Mouse (Mus musculus): ENCODE data around the gene Ppia. TPM values are rescaled to one million over a fixed set of nuclear protein-coding genes. Genes with fewer than 3 reads are reported as not detected.
"Not testable (repeated sequence)": the region's sequence is repeated elsewhere in the genome, so short reads cannot be mapped to it uniquely, and the experiment has no call there.

Gene Ppia
- 1,642 and 2,027 TPM in 2 replicates for total RNA-seq (2014; fragmentation: Nextera tagmentation)
- total RNA-seq (2017): 3,073 and 3,673 TPM in 2 replicates
- polyA plus RNA-seq (2012): 182 and 196 TPM in 2 replicates

GRCm38 (mm10) chr11:6414751-6415550, at the start of gene Ppia:
TSS of gene Ppia (plus strand) at chr11:6415443.
- Histone ChIP-seq H3K27me3 (ENCODE audit: insufficient read depth, low read length) (no peaks in the 10 kb centered on the region), H3K36me3 (replicated peaks) (peaks cover 28% of the 10 kb centered on the region), H3K9me3 (replicated peaks) (no peaks in the 10 kb centered on the region), H3K4me1 (ENCODE audit: insufficient read depth, low read depth, low read length) (peaks cover 41% of the 10 kb centered on the region), H3K4me3 (ENCODE audit: low read depth, low read length) (peak within 1 kb of the TSS; percentile 83)
- DNase-seq (ENCODE audit: low spot score) (peak; percentile 52), ATAC-seq (ENCODE audit: extremely low read depth, insufficient number of reproducible peaks, low FRiP score, poor library complexity, severe bottlenecking) (0 out of 2 replicates have a peak, but pooled peaks have one; percentile 18)
- TF ChIP-seq CTCF (IDR thresholded peaks at IDR 0.05; ENCODE audit: low read depth, low read length): no peak
- TF ChIP-seq POLR2AphosphoS5 (IDR thresholded peaks at IDR 0.05; ENCODE audit: insufficient replicate concordance, low read depth, low read length): no peak
- TF ChIP-seq GATA2 (IDR thresholded peaks at IDR 0.05; ENCODE audit: borderline replicate concordance, low read depth, low read length): no peak
- TF ChIP-seq TAL1 (conservative IDR thresholded peaks at IDR 0.05; ENCODE audit: low read depth, low read length): no peak
- TF ChIP-seq GATA1 (IDR thresholded peaks at IDR 0.05; ENCODE audit: borderline replicate concordance, low read length): no peak

- H3K27me3 ChIP-seq (ENCODE audit: insufficient read depth, low read length): peaks cover 5% of the 10 kb centered on the region; the same call in 1 of the 2 replicates
- DNase-seq (ENCODE audit: low spot score) (peak; percentile 72), ATAC-seq (ENCODE audit: extremely low read depth, insufficient number of reproducible peaks, low FRiP score, poor library complexity, severe bottlenecking) (peak; percentile 70)
- TF ChIP-seq GATA2 (IDR thresholded peaks at IDR 0.05; ENCODE audit: borderline replicate concordance, low read depth, low read length) (no peak), TAL1 (conservative IDR thresholded peaks at IDR 0.05; ENCODE audit: low read depth, low read length) (no peak), POLR2AphosphoS5 (IDR thresholded peaks at IDR 0.05; ENCODE audit: insufficient replicate concordance, low read depth, low read length) (no peak), CTCF (IDR thresholded peaks at IDR 0.05; ENCODE audit: low read depth, low read length) (peak; percentile 35; the same call in 1 of the 2 replicates)
- H3K4me3 ChIP-seq (ENCODE audit: low read depth, low read length): peak overlapping the region; percentile 42; the same call in 1 of the 2 replicates
- no peaks in the 10 kb centered on the region for H3K9me3 ChIP-seq (replicated peaks)
- H3K36me3 ChIP-seq (replicated peaks): no peaks in the 10 kb centered on the region
- H3K4me1 ChIP-seq (ENCODE audit: insufficient read depth, low read depth, low read length): peaks cover 13% of the 10 kb centered on the region
These were observed 49.4 kb upstream of the Ppia start for GRCm38 (mm10) chr11:6365885-6366284.

GRCm38 (mm10) chr11:6366434-6366833, 48.8 kb upstream of the Ppia start:
- H3K4me3 ChIP-seq (ENCODE audit: low read depth, low read length): peak overlapping the region; percentile 42; the same call in 1 of the 2 replicates
- no peaks in the 10 kb centered on the region for H3K9me3 ChIP-seq (replicated peaks)
- DNase-seq (ENCODE audit: low spot score) (no peak), ATAC-seq (ENCODE audit: extremely low read depth, insufficient number of reproducible peaks, low FRiP score, poor library complexity, severe bottlenecking) (no peak)
- peaks cover 13% of the 10 kb centered on the region for H3K4me1 ChIP-seq (ENCODE audit: insufficient read depth, low read depth, low read length)
- TF ChIP-seq TAL1 (conservative IDR thresholded peaks at IDR 0.05; ENCODE audit: low read depth, low read length) (no peak), CTCF (IDR thresholded peaks at IDR 0.05; ENCODE audit: low read depth, low read length) (no peak), GATA1 (IDR thresholded peaks at IDR 0.05; ENCODE audit: borderline replicate concordance, low read length) (no peak), POLR2AphosphoS5 (IDR thresholded peaks at IDR 0.05; ENCODE audit: insufficient replicate concordance, low read depth, low read length) (no peak), GATA2 (IDR thresholded peaks at IDR 0.05; ENCODE audit: borderline replicate concordance, low read depth, low read length) (no peak)
- H3K36me3 ChIP-seq (replicated peaks): no peaks in the 10 kb centered on the region
- H3K27me3 ChIP-seq (ENCODE audit: insufficient read depth, low read length): peaks cover 5% of the 10 kb centered on the region; the same call in 1 of the 2 replicates

- DNase-seq (ENCODE audit: low spot score) (no peak), ATAC-seq (ENCODE audit: extremely low read depth, insufficient number of reproducible peaks, low FRiP score, poor library complexity, severe bottlenecking) (no peak)
- TF ChIP-seq GATA1 (IDR thresholded peaks at IDR 0.05; ENCODE audit: borderline replicate concordance, low read length) (no peak), CTCF (IDR thresholded peaks at IDR 0.05; ENCODE audit: low read depth, low read length) (no peak), TAL1 (conservative IDR thresholded peaks at IDR 0.05; ENCODE audit: low read depth, low read length) (no peak), POLR2AphosphoS5 (IDR thresholded peaks at IDR 0.05; ENCODE audit: insufficient replicate concordance, low read depth, low read length) (no peak), GATA2 (IDR thresholded peaks at IDR 0.05; ENCODE audit: borderline replicate concordance, low read depth, low read length) (no peak)
- peaks cover 13% of the 10 kb centered on the region for H3K4me1 ChIP-seq (ENCODE audit: insufficient read depth, low read depth, low read length)
- H3K9me3 ChIP-seq (replicated peaks): no peaks in the 10 kb centered on the region
- H3K27me3 ChIP-seq (ENCODE audit: insufficient read depth, low read length): peaks cover 5% of the 10 kb centered on the region; the same call in 1 of the 2 replicates
- no peaks in the 10 kb centered on the region for H3K36me3 ChIP-seq (replicated peaks)
- H3K4me3 ChIP-seq (ENCODE audit: low read depth, low read length): no peak overlapping the region
These were observed 48.1 kb upstream of the Ppia start for GRCm38 (mm10) chr11:6367156-6367555.

GRCm38 (mm10) chr11:6367986-6368385, 47.3 kb upstream of the Ppia start:
- H3K27me3 ChIP-seq (ENCODE audit: insufficient read depth, low read length); H3K4me3 ChIP-seq (ENCODE audit: low read depth, low read length); H3K36me3 ChIP-seq (replicated peaks); DNase-seq (ENCODE audit: low spot score); H3K9me3 ChIP-seq (replicated peaks); ATAC-seq (ENCODE audit: extremely low read depth, insufficient number of reproducible peaks, low FRiP score, poor library complexity, severe bottlenecking): not testable (repeated sequence)
- H3K4me1 ChIP-seq (ENCODE audit: insufficient read depth, low read depth, low read length): peaks cover 13% of the 10 kb centered on the region

- H3K27me3 ChIP-seq (ENCODE audit: insufficient read depth, low read length): peaks cover 6% of the 10 kb centered on the region
- no peaks in the 10 kb centered on the region for H3K36me3 ChIP-seq (replicated peaks)
- no peak overlapping the region for H3K4me3 ChIP-seq (ENCODE audit: low read depth, low read length)
- H3K4me1 ChIP-seq (ENCODE audit: insufficient read depth, low read depth, low read length): peaks cover 7% of the 10 kb centered on the region
- H3K9me3 ChIP-seq (replicated peaks): no peaks in the 10 kb centered on the region
- DNase-seq (ENCODE audit: low spot score): no peak
- no peak for TF ChIP-seq POLR2AphosphoS5 (IDR thresholded peaks at IDR 0.05; ENCODE audit: insufficient replicate concordance, low read depth, low read length)
- no peak for TF ChIP-seq GATA2 (IDR thresholded peaks at IDR 0.05; ENCODE audit: borderline replicate concordance, low read depth, low read length)
- no peak for TF ChIP-seq CTCF (IDR thresholded peaks at IDR 0.05; ENCODE audit: low read depth, low read length)
- TF ChIP-seq GATA1 (IDR thresholded peaks at IDR 0.05; ENCODE audit: borderline replicate concordance, low read length): no peak
- ATAC-seq (ENCODE audit: extremely low read depth, insufficient number of reproducible peaks, low FRiP score, poor library complexity, severe bottlenecking): no peak
These were observed 43.7 kb upstream of the Ppia start for GRCm38 (mm10) chr11:6371376-6372155.

Data from G1E (cell line).